Mouse (Mus musculus): ENCODE data around the gene Creb3l2. TPM values are rescaled to one million over a fixed set of nuclear protein-coding genes. Genes with fewer than 3 reads are reported as not detected.
"Not testable (repeated sequence)": the region's sequence is repeated elsewhere in the genome, so short reads cannot be mapped to it uniquely, and the experiment has no call there.

Gene Creb3l2
- polyA plus RNA-seq, 1 experiment = 6.8 TPM

GRCm38 (mm10) chr6:37382761-37383160 is 59.2 kb downstream of the Creb3l2 start:
- DNase-seq (ENCODE audit: low read depth in 1 of 2, low spot score in 2 of 2) = no peak
- TF ChIP-seq POLR2A (IDR thresholded peaks at IDR 0.05; ENCODE audit: low read depth, low read length) = no peak
- Histone ChIP-seq H3K36me3 (ENCODE audit: control insufficient read depth, insufficient read depth, low read length) (no peaks in the 10 kb centered on the region), H3K4me3 (ENCODE audit: extremely low read depth, insufficient read depth, insufficient read length) (no peak overlapping the region), H3K27ac (ENCODE audit: insufficient read depth, low read length) (no peak overlapping the region), H3K4me1 (ENCODE audit: control insufficient read depth, insufficient read depth, insufficient read length) (no peaks in the 10 kb centered on the region), H3K27me3 (ENCODE audit: control insufficient read depth, insufficient read depth, low read length) (no peaks in the 10 kb centered on the region)
- 93% methylated on average over 6 of the region's 6 CpGs for WGBS

- WGBS = 91% methylated on average over 12 of the region's 12 CpGs
- Histone ChIP-seq H3K4me3 (ENCODE audit: extremely low read depth, insufficient read depth, insufficient read length) (no peak overlapping the region), H3K27me3 (ENCODE audit: control insufficient read depth, insufficient read depth, low read length) (no peaks in the 10 kb centered on the region), H3K4me1 (ENCODE audit: control insufficient read depth, insufficient read depth, insufficient read length) (no peaks in the 10 kb centered on the region), H3K27ac (ENCODE audit: insufficient read depth, low read length) (no peak overlapping the region), H3K36me3 (ENCODE audit: control insufficient read depth, insufficient read depth, low read length) (no peaks in the 10 kb centered on the region)
- no peak for TF ChIP-seq CTCF (IDR thresholded peaks at IDR 0.05; ENCODE audit: extremely low read depth, insufficient read depth, insufficient read length, insufficient replicate concordance)
- no peak for TF ChIP-seq POLR2A (IDR thresholded peaks at IDR 0.05; ENCODE audit: low read depth, low read length)
- DNase-seq (ENCODE audit: low read depth in 1 of 2, low spot score in 2 of 2) = no peak
Observed at GRCm38 (mm10) chr6:37377836-37378580, 63.9 kb downstream of the Creb3l2 start.

GRCm38 (mm10) chr6:37377387-37377786 is 64.6 kb downstream of the Creb3l2 start:
- H3K4me3 ChIP-seq (ENCODE audit: extremely low read depth, insufficient read depth, insufficient read length); H3K27ac ChIP-seq (ENCODE audit: insufficient read depth, low read length); H3K27me3 ChIP-seq (ENCODE audit: control insufficient read depth, insufficient read depth, low read length); H3K36me3 ChIP-seq (ENCODE audit: control insufficient read depth, insufficient read depth, low read length); DNase-seq (ENCODE audit: low read depth in 1 of 2, low spot score in 2 of 2); H3K4me1 ChIP-seq (ENCODE audit: control insufficient read depth, insufficient read depth, insufficient read length): not testable (repeated sequence)
- 88% methylated on average over 3 of the region's 3 CpGs for WGBS

GRCm38 (mm10) chr6:37375452-37375851 is 66.5 kb downstream of the Creb3l2 start:
- no peaks in the 10 kb centered on the region for H3K36me3 ChIP-seq (ENCODE audit: control insufficient read depth, insufficient read depth, low read length)
- WGBS = 83% methylated on average over 10 of the region's 10 CpGs
- TF ChIP-seq POLR2A (IDR thresholded peaks at IDR 0.05; ENCODE audit: low read depth, low read length) (no peak), CTCF (IDR thresholded peaks at IDR 0.05; ENCODE audit: extremely low read depth, insufficient read depth, insufficient read length, insufficient replicate concordance) (no peak)
- H3K4me3 ChIP-seq (ENCODE audit: extremely low read depth, insufficient read depth, insufficient read length) = no peak overlapping the region
- H3K27ac ChIP-seq (ENCODE audit: insufficient read depth, low read length) = no peak overlapping the region
- no peaks in the 10 kb centered on the region for H3K4me1 ChIP-seq (ENCODE audit: control insufficient read depth, insufficient read depth, insufficient read length)
- no peaks in the 10 kb centered on the region for H3K27me3 ChIP-seq (ENCODE audit: control insufficient read depth, insufficient read depth, low read length)
- no peak for DNase-seq (ENCODE audit: low read depth in 1 of 2, low spot score in 2 of 2)

- Histone ChIP-seq H3K27me3 (ENCODE audit: control insufficient read depth, insufficient read depth, low read length) (no peaks in the 10 kb centered on the region), H3K4me3 (ENCODE audit: extremely low read depth, insufficient read depth, insufficient read length) (no peak overlapping the region), H3K27ac (ENCODE audit: insufficient read depth, low read length) (no peak overlapping the region), H3K36me3 (ENCODE audit: control insufficient read depth, insufficient read depth, low read length) (no peaks in the 10 kb centered on the region), H3K4me1 (ENCODE audit: control insufficient read depth, insufficient read depth, insufficient read length) (no peaks in the 10 kb centered on the region)
- no peak; the same call in 1 of the 2 replicates for TF ChIP-seq CTCF (IDR thresholded peaks at IDR 0.05; ENCODE audit: extremely low read depth, insufficient read depth, insufficient read length, insufficient replicate concordance)
- TF ChIP-seq POLR2A (IDR thresholded peaks at IDR 0.05; ENCODE audit: low read depth, low read length) = no peak
- peak; percentile 5 to 27 for DNase-seq (ENCODE audit: low read depth in 1 of 2, low spot score in 2 of 2)
- WGBS = 86% methylated on average over 7 of the region's 7 CpGs
Observed at GRCm38 (mm10) chr6:37371341-37371740, 70.6 kb downstream of the Creb3l2 start.

- TF ChIP-seq POLR2A (IDR thresholded peaks at IDR 0.05; ENCODE audit: low read depth, low read length) (no peak), CTCF (IDR thresholded peaks at IDR 0.05; ENCODE audit: extremely low read depth, insufficient read depth, insufficient read length, insufficient replicate concordance) (no peak)
- WGBS = 85% methylated on average over 12 of the region's 12 CpGs
- Histone ChIP-seq H3K4me3 (ENCODE audit: extremely low read depth, insufficient read depth, insufficient read length) (no peak overlapping the region), H3K27ac (ENCODE audit: insufficient read depth, low read length) (no peak overlapping the region), H3K36me3 (ENCODE audit: control insufficient read depth, insufficient read depth, low read length) (no peaks in the 10 kb centered on the region), H3K4me1 (ENCODE audit: control insufficient read depth, insufficient read depth, insufficient read length) (no peaks in the 10 kb centered on the region), H3K27me3 (ENCODE audit: control insufficient read depth, insufficient read depth, low read length) (no peaks in the 10 kb centered on the region)
- no peak for DNase-seq (ENCODE audit: low read depth in 1 of 2, low spot score in 2 of 2)
Observed at GRCm38 (mm10) chr6:37370566-37370965, 71.4 kb downstream of the Creb3l2 start.

GRCm38 (mm10) chr6:37369750-37370149 is 72.2 kb downstream of the Creb3l2 start:
- no peak overlapping the region for H3K27ac ChIP-seq (ENCODE audit: insufficient read depth, low read length)
- no peaks in the 10 kb centered on the region for H3K27me3 ChIP-seq (ENCODE audit: control insufficient read depth, insufficient read depth, low read length)
- no peak for TF ChIP-seq CTCF (IDR thresholded peaks at IDR 0.05; ENCODE audit: extremely low read depth, insufficient read depth, insufficient read length, insufficient replicate concordance)
- no peak for TF ChIP-seq POLR2A (IDR thresholded peaks at IDR 0.05; ENCODE audit: low read depth, low read length)
- no peaks in the 10 kb centered on the region for H3K36me3 ChIP-seq (ENCODE audit: control insufficient read depth, insufficient read depth, low read length)
- no peaks in the 10 kb centered on the region for H3K4me1 ChIP-seq (ENCODE audit: control insufficient read depth, insufficient read depth, insufficient read length)
- DNase-seq (ENCODE audit: low read depth in 1 of 2, low spot score in 2 of 2) = no peak
- WGBS = 87% methylated on average over 6 of the region's 6 CpGs
- H3K4me3 ChIP-seq (ENCODE audit: extremely low read depth, insufficient read depth, insufficient read length) = no peak overlapping the region
